Mouse (Mus musculus): Measurements from ENCODE around the gene Nek1. TPM values are rescaled to one million over a fixed set of nuclear protein-coding genes. Genes with fewer than 3 reads are reported as not detected.

Nek1 gene
- polyA plus RNA-seq, 1 experiment: 8.0 TPM

- Histone ChIP-seq H3K27me3 (ENCODE audit: control insufficient read depth, insufficient read depth, low read length) (no peaks in the 10 kb centered on the region), H3K27ac (ENCODE audit: control insufficient read depth, insufficient read depth, low read length) (no peak overlapping the region)
- DNase-seq: no peak
Measured at GRCm38 (mm10) chr8:61132561-61133134, 139.7 kb downstream of the Nek1 start.

DNA sequence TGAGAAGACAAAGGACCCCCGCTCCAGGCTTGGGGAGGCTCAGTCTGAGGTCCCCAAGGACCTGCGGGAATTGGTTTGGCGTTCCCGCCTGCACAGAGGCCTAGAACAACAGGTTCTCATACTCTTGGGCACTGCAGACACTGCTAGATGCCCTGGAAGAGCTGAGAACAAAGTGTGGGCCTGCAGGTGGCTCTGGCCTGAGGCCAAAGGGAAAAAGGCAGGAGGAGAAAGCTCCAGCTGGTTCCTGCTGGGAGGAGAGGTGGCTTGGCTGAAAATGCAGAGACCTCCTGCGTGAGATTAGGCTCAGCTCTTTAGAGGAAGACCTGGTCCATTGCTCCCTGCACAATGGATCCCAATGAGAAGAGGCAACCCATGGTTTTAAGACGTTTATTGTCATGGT, 148.9 kb downstream of the Nek1 start:
- DNase-seq: no peak
- H3K4me1 ChIP-seq (replicated peaks; ENCODE audit: control insufficient read depth, insufficient read depth, low read length): no peaks in the 10 kb centered on the region
- H3K27me3 ChIP-seq (ENCODE audit: control insufficient read depth, insufficient read depth, low read length): no peaks in the 10 kb centered on the region
- 94% methylated on average over 6 of the region's 6 CpGs for WGBS
- no peak overlapping the region for H3K27ac ChIP-seq (ENCODE audit: control insufficient read depth, insufficient read depth, low read length)
- no peak overlapping the region for H3K4me3 ChIP-seq (ENCODE audit: control insufficient read depth, insufficient read depth, low read length)
- no peaks in the 10 kb centered on the region for H3K36me3 ChIP-seq (ENCODE audit: control insufficient read depth, insufficient read depth, low read length)
- TF ChIP-seq CTCF (IDR thresholded peaks at IDR 0.05; ENCODE audit: borderline replicate concordance, control insufficient read depth, extremely low read depth, insufficient read depth, low read length, poor library complexity): no peak
- TF ChIP-seq POLR2A (IDR thresholded peaks at IDR 0.05; ENCODE audit: control insufficient read depth, extremely low read depth, insufficient read depth, low read length, poor library complexity): no peak

More at GRCm38 (mm10) chr8:61132561-61133134, 139.7 kb downstream of the Nek1 start:
- H3K36me3 ChIP-seq (ENCODE audit: control insufficient read depth, insufficient read depth, low read length): no peaks in the 10 kb centered on the region
- H3K4me3 ChIP-seq (ENCODE audit: control insufficient read depth, insufficient read depth, low read length): no peak overlapping the region
- no peaks in the 10 kb centered on the region for H3K4me1 ChIP-seq (replicated peaks; ENCODE audit: control insufficient read depth, insufficient read depth, low read length)
- TF ChIP-seq CTCF (IDR thresholded peaks at IDR 0.05; ENCODE audit: borderline replicate concordance, control insufficient read depth, extremely low read depth, insufficient read depth, low read length, poor library complexity) (no peak), POLR2A (IDR thresholded peaks at IDR 0.05; ENCODE audit: control insufficient read depth, extremely low read depth, insufficient read depth, low read length, poor library complexity) (no peak)
- 88% methylated on average over 4 of the region's 4 CpGs for WGBS

GRCm38 (mm10) chr8:61142302-61142701, 149.3 kb downstream of the Nek1 start:
- Histone ChIP-seq H3K27ac (ENCODE audit: control insufficient read depth, insufficient read depth, low read length) (no peak overlapping the region), H3K4me1 (replicated peaks; ENCODE audit: control insufficient read depth, insufficient read depth, low read length) (no peaks in the 10 kb centered on the region), H3K27me3 (ENCODE audit: control insufficient read depth, insufficient read depth, low read length) (no peaks in the 10 kb centered on the region), H3K36me3 (ENCODE audit: control insufficient read depth, insufficient read depth, low read length) (no peaks in the 10 kb centered on the region), H3K4me3 (ENCODE audit: control insufficient read depth, insufficient read depth, low read length) (no peak overlapping the region)
- DNase-seq: no peak
- TF ChIP-seq POLR2A (IDR thresholded peaks at IDR 0.05; ENCODE audit: control insufficient read depth, extremely low read depth, insufficient read depth, low read length, poor library complexity) (no peak), CTCF (IDR thresholded peaks at IDR 0.05; ENCODE audit: borderline replicate concordance, control insufficient read depth, extremely low read depth, insufficient read depth, low read length, poor library complexity) (no peak)
- 86% methylated on average over 3 of the region's 3 CpGs for WGBS

DNA sequence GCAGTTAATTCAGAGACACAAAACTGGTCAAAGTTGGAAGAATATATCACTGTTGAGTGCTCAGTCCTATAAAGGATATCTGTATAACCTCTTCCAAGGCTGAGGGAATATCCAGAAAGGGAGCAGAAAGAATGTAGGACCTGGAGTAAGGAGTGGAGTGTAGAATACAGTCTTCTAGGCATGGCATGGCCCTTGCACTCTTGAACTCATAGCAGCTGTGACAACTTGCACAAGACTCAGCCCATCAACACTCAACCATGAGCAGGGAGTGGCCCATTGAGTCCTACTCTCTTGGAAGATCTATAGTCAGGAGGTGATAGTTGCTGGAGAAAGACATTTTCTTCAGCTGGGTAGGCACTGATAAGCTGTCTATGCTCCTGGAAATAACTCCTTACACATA, 149.8 kb downstream of the Nek1 start:
- DNase-seq: no peak
- no peak for TF ChIP-seq CTCF (IDR thresholded peaks at IDR 0.05; ENCODE audit: borderline replicate concordance, control insufficient read depth, extremely low read depth, insufficient read depth, low read length, poor library complexity)
- TF ChIP-seq POLR2A (IDR thresholded peaks at IDR 0.05; ENCODE audit: control insufficient read depth, extremely low read depth, insufficient read depth, low read length, poor library complexity): no peak
- no peak overlapping the region for H3K4me3 ChIP-seq (ENCODE audit: control insufficient read depth, insufficient read depth, low read length)
- no peaks in the 10 kb centered on the region for H3K4me1 ChIP-seq (replicated peaks; ENCODE audit: control insufficient read depth, insufficient read depth, low read length)
- no peaks in the 10 kb centered on the region for H3K27me3 ChIP-seq (ENCODE audit: control insufficient read depth, insufficient read depth, low read length)
- H3K27ac ChIP-seq (ENCODE audit: control insufficient read depth, insufficient read depth, low read length): no peak overlapping the region
- no peaks in the 10 kb centered on the region for H3K36me3 ChIP-seq (ENCODE audit: control insufficient read depth, insufficient read depth, low read length)

DNA sequence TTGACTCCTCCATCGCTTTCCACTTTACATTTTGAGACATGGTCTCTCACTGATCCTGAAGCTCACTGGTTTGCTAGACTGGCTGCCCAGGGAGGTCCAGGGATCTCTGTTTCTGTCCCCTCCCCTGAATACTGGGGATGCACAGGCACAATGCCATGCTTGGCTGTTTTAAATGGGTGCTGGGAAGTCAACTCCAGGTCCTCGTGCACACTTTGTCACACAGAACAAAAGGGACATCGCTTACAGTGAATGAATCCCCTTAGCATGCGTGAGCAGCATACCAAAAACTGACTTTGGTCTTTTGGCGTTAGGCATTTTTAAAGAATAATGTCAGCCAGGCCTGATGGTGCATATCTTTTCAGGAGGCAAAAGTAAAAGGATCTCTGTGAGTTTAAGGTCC, 155.7 kb downstream of the Nek1 start:
- H3K27me3 ChIP-seq (ENCODE audit: control insufficient read depth, insufficient read depth, low read length): no peaks in the 10 kb centered on the region
- DNase-seq: no peak
- H3K4me1 ChIP-seq (replicated peaks; ENCODE audit: control insufficient read depth, insufficient read depth, low read length): no peaks in the 10 kb centered on the region
- H3K4me3 ChIP-seq (ENCODE audit: control insufficient read depth, insufficient read depth, low read length): no peak overlapping the region
- H3K27ac ChIP-seq (ENCODE audit: control insufficient read depth, insufficient read depth, low read length): no peak overlapping the region
- TF ChIP-seq CTCF (IDR thresholded peaks at IDR 0.05; ENCODE audit: borderline replicate concordance, control insufficient read depth, extremely low read depth, insufficient read depth, low read length, poor library complexity): no peak
- TF ChIP-seq POLR2A (IDR thresholded peaks at IDR 0.05; ENCODE audit: control insufficient read depth, extremely low read depth, insufficient read depth, low read length, poor library complexity): no peak
- H3K36me3 ChIP-seq (ENCODE audit: control insufficient read depth, insufficient read depth, low read length): no peaks in the 10 kb centered on the region
- WGBS: 95% methylated on average over 5 of the region's 5 CpGs

DNA sequence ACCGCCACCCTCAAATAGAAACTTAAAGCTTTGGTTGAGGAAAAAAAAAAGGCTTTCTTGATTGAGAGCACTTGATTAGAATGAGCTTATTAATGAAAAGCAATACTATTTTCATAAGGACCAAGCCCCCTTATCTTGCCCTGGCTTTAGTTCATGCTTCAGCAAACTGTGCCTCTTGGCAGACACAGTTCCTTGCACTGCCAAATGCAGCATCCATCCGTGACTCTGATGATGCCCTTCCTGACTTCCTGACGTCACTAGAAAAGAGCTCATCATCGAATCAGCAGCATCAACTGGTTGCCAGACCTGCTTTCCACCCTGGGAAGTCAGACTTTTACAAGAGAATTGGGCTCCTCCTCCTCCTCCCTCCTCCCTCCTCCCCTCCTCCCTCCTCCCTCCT, 157.6 kb downstream of the Nek1 start:
- TF ChIP-seq CTCF (IDR thresholded peaks at IDR 0.05; ENCODE audit: borderline replicate concordance, control insufficient read depth, extremely low read depth, insufficient read depth, low read length, poor library complexity) (no peak), POLR2A (IDR thresholded peaks at IDR 0.05; ENCODE audit: control insufficient read depth, extremely low read depth, insufficient read depth, low read length, poor library complexity) (no peak)
- no peak for DNase-seq
- no peaks in the 10 kb centered on the region for H3K36me3 ChIP-seq (ENCODE audit: control insufficient read depth, insufficient read depth, low read length)
- no peaks in the 10 kb centered on the region for H3K4me1 ChIP-seq (replicated peaks; ENCODE audit: control insufficient read depth, insufficient read depth, low read length)
- H3K27ac ChIP-seq (ENCODE audit: control insufficient read depth, insufficient read depth, low read length): no peak overlapping the region
- 86% methylated on average over 4 of the region's 4 CpGs for WGBS
- no peak overlapping the region for H3K4me3 ChIP-seq (ENCODE audit: control insufficient read depth, insufficient read depth, low read length)
- H3K27me3 ChIP-seq (ENCODE audit: control insufficient read depth, insufficient read depth, low read length): no peaks in the 10 kb centered on the region

- DNase-seq: no peak
- Histone ChIP-seq H3K4me1 (replicated peaks; ENCODE audit: control insufficient read depth, insufficient read depth, low read length) (no peaks in the 10 kb centered on the region), H3K4me3 (ENCODE audit: control insufficient read depth, insufficient read depth, low read length) (no peak overlapping the region), H3K27ac (ENCODE audit: control insufficient read depth, insufficient read depth, low read length) (no peak overlapping the region), H3K27me3 (ENCODE audit: control insufficient read depth, insufficient read depth, low read length) (no peaks in the 10 kb centered on the region), H3K36me3 (ENCODE audit: control insufficient read depth, insufficient read depth, low read length) (no peaks in the 10 kb centered on the region)
- no peak for TF ChIP-seq POLR2A (IDR thresholded peaks at IDR 0.05; ENCODE audit: control insufficient read depth, extremely low read depth, insufficient read depth, low read length, poor library complexity)
- TF ChIP-seq CTCF (IDR thresholded peaks at IDR 0.05; ENCODE audit: borderline replicate concordance, control insufficient read depth, extremely low read depth, insufficient read depth, low read length, poor library complexity): no peak
- 71% methylated on average over 1 of the region's 1 CpGs for WGBS
Measured at GRCm38 (mm10) chr8:61156406-61156805, 163.4 kb downstream of the Nek1 start.
